Mouse (Mus musculus) kidney, adult 2 months (tissue): ENCODE results near the gene Acap1.
"Not testable (repeated sequence)": the region's sequence is repeated elsewhere in the genome, so short reads cannot be mapped to it uniquely, and the experiment has no call there.

Experiments used
- CTCF ChIP-seq: fragments of 200-500 bp; conservative IDR thresholded peaks from 2 replicates; pipeline ENCODE4 v1.5.1; 2011; ENCODE audit warnings: low read depth, mild to moderate bottlenecking, control low read depth, low read length, moderate library complexity, mixed read lengths; ENCODE audit not compliant: insufficient read depth, insufficient read length
- POLR2A ChIP-seq: fragments of 200-500 bp; IDR thresholded peaks from one replicate; pipeline ENCODE4 v1.6.1; 2011; ENCODE audit warnings: low read depth, low read length, control low read depth

- not testable (repeated sequence) for TF ChIP-seq CTCF, POLR2A
Measured at GRCm38 (mm10) chr11:69863729-69864128, 31.6 kb downstream of the Acap1 start.
